Mouse (Mus musculus): ENCODE data around the gene Lmtk3.

DNA sequence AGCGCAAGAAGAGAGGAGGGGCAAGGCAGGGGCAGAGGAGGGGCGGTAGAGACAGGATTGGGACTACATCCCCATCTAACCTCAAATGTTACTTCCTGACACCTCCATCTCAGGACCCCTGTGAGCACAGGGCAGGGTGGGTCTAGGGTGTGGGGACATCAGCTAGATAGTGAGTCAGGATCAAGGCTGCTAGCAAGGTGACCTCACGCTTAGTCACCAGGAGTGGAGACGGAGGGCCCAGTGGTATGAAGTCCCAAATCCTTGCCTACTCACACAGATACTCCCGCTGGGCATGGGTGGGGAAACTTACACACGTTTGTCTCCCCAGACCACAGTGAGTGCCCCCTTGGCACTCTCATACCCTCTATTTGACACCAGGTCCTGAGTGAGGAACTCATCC is 19.0 kb downstream of the Lmtk3 start:
- TF ChIP-seq CTCF (IDR thresholded peaks at IDR 0.05; ENCODE audit: extremely low read depth, insufficient read length, insufficient replicate concordance, low read depth, low read length) (no peak), POLR2A (IDR thresholded peaks at IDR 0.05; ENCODE audit: low read depth, low read length) (no peak)
